Mouse (Mus musculus): Measurements from ENCODE around the gene Ndst4. TPM values are rescaled to one million over a fixed set of nuclear protein-coding genes. Genes with fewer than 3 reads are reported as not detected.

The Ndst4 gene
- total RNA-seq, 2 experiments from 2014 or later = 0.07 TPM; not detected in 1

GRCm38 (mm10) chr3:125734945-125735344 is 331.1 kb downstream of the Ndst4 start:
- no peak for DNase-seq

GRCm38 (mm10) chr3:125744468-125745141 is 340.7 kb downstream of the Ndst4 start:
- DNase-seq = no peak

- no peak for DNase-seq
Observed at GRCm38 (mm10) chr3:125745142-125745496, 341.2 kb downstream of the Ndst4 start.

- DNase-seq = no peak
Observed at GRCm38 (mm10) chr3:125746367-125746766, 342.5 kb downstream of the Ndst4 start.

- no peak for DNase-seq
Observed at GRCm38 (mm10) chr3:125756911-125757310, 353.0 kb downstream of the Ndst4 start.

- no peak for DNase-seq
Observed at GRCm38 (mm10) chr3:125760711-125761110, 356.8 kb downstream of the Ndst4 start.

Measured in heart, postnatal 4 days (tissue).